Mouse (Mus musculus): ENCODE results near the gene Rangrf.
"Not testable (repeated sequence)": the region's sequence is repeated elsewhere in the genome, so short reads cannot be mapped to it uniquely, and the experiment has no call there.

DNA sequence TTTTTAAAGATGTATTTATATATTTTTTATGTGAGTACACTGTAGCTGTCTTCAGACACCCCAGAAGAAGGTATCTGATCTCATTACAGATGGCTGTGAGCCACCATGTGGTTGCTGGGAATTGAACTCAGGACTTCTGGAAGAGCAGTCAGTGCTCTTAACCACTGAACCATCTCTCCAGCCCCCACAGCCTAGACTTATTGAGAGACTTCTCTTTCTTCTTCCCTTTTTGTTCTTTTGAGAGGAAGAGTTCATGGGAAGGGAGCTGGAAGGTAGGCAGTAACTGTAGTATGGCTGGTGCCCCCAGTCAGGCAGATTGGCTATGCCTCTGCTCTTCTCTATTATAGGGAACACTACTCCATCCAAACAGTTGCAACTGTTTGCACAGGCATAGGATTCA lies 31.6 kb upstream of the Rangrf start:
- TF ChIP-seq CTCF (IDR thresholded peaks at IDR 0.05); POLR2A (IDR thresholded peaks at IDR 0.05; ENCODE audit: insufficient read depth, low read depth, low read length): not testable (repeated sequence)
